Mouse (Mus musculus) heart, postnatal 25 days (tissue): ENCODE results near the gene Hsh2d. TPM values are rescaled to one million over a fixed set of nuclear protein-coding genes. Genes with fewer than 3 reads are reported as not detected.

ENCODE experiments used
- DNase-seq: peaks from one replicate; pipeline ENCODE4 v3.0.0; 2022; ENCODE audit warnings: low spot score
- intact Hi-C: fragments of 180-260 bp; cut with DNase I; formaldehyde crosslinking; loops from one replicate; pipeline ENCODE4 v1.15.1; 2025
- total RNA-seq, 2 experiments: library from RNA; stranded (reverse); gene quantifications; 2 replicates each; pipeline ENCODE4 v1.2.3; 2021

The Hsh2d gene
- total RNA-seq, 2 experiments from 2014 or later = not detected

GRCm38 (mm10) chr8:72240951-72241350 lies 51.5 kb downstream of the Hsh2d start:
- no peak for DNase-seq
- intact Hi-C loops = loop anchor here (5.0 to 10.0 kb wide), 2 partner anchors 64 to 234 kb away; partner anchors contain the start of gene Cherp

GRCm38 (mm10) chr8:72242226-72242625 lies 52.8 kb downstream of the Hsh2d start:
- intact Hi-C loops = loop anchor here (5.0 to 10.0 kb wide), 2 partner anchors 65 to 233 kb away; partner anchors contain the start of gene Cherp

GRCm38 (mm10) chr8:72244610-72245009 lies 55.2 kb downstream of the Hsh2d start:
- intact Hi-C loops = loop anchor here (5.0 to 10.0 kb wide), 2 partner anchors 67 to 230 kb away; partner anchors contain the start of gene Cherp
- DNase-seq = no peak

More at GRCm38 (mm10) chr8:72242226-72242625, 52.8 kb downstream of the Hsh2d start:
- no peak for DNase-seq

Other genes starting within 250 kb of the Hsh2d start
- gene Zfp961, start 238.6 kb upstream of the Hsh2d start, total RNA-seq = 1 to 10 TPM; 5.5 to 10.0 TPM
- gene Cyp4f18, start 180.0 kb upstream of the Hsh2d start, total RNA-seq = under 1 TPM; 0.70 to 0.73 TPM
- not detected for gene Olfr372, start 148.4 kb upstream of the Hsh2d start, total RNA-seq
- not detected for gene Olfr373, start 106.5 kb upstream of the Hsh2d start, total RNA-seq
- not detected for gene Olfr374, start 82.6 kb upstream of the Hsh2d start, total RNA-seq
- 100 to 1,000 TPM; 105 to 108 TPM for gene Tpm4, start 54.7 kb upstream of the Hsh2d start, total RNA-seq
- gene Rab8a, start 28.4 kb upstream of the Hsh2d start, total RNA-seq = 10 to 100 TPM; 23.4 to 23.5 TPM
- under 1 TPM in 1 of 2 experiments, not detected in 1; 0.49 TPM for gene Cib3, start 23.2 kb downstream of the Hsh2d start, total RNA-seq
- gene Gm11034, start 24.0 kb downstream of the Hsh2d start, total RNA-seq = not detected
- gene Fam32a, start 30.1 kb downstream of the Hsh2d start, total RNA-seq = 10 to 100 TPM; 20.4 to 20.7 TPM
- 10 to 100 TPM; 44.0 to 46.1 TPM for gene Ap1m1, start 50.4 kb downstream of the Hsh2d start, total RNA-seq
- 10 to 100 TPM in 1 of 2 experiments, 1 to 10 TPM in 1; 7.6 to 10.1 TPM for gene Gm10282, start 115.6 kb downstream of the Hsh2d start, total RNA-seq
- 10 to 100 TPM; 48.2 to 62.5 TPM for gene Klf2, start 129.4 kb downstream of the Hsh2d start, total RNA-seq
- gene Eps15l1, start 231.8 kb downstream of the Hsh2d start, total RNA-seq = 10 to 100 TPM; 38.9 to 41.8 TPM